Mouse (Mus musculus): Measurements from ENCODE around the gene Nrf1. TPM values are rescaled to one million over a fixed set of nuclear protein-coding genes. Genes with fewer than 3 reads are reported as not detected.

Gene Nrf1
- total RNA-seq, 2 experiments from 2014 or later, result 22.0 to 25.5 TPM

DNA sequence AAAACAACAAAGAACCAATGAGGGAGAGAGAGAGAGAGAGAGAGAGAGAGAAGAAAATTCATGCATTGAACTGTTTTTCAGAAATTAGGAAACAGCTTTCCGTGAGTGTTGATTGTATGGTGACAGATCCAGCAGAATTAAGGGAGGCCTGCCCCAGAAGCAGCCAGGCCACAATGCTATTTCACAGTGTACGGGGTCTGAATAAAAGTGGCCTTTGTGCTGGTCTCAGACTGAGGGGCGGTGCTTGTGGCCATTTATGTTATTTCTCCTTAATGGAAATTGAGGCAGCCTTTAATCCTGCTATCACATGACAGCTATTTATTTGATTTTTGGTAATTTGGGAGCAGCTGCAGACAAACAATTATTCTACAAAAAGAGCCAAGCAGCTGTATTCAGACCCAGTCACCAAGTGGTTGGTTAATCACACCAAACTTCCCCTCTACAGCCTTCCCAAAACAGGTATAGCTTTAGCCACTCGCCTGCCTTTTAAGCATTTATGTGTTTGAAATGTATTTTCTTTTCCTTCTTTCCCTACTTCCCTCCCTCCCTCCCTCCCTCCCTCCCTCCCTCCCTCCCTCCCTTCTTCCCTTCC, 31.2 kb downstream of the Nrf1 start:
- DNase-seq, result no peak

DNA sequence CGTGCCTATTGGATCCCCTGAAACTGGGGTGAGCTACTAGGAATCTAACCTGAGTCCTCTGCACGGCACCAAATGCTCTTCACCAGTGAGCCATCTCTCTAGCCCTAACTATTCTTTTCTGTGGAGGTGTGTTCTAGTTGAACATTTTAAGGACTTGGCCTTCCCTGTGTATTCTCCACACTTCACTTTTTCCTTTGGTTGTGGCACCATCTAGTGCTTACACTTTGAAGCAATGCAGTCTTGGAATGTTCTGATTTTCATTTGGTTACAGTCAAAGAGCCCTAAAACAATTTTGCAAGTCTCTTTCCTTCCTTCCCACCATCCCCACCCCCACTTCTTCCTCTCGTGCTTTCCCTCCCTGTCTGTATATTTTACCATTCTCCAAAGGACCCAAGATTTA, 33.6 kb downstream of the Nrf1 start:
- peak; percentile 44 for DNase-seq

DNA sequence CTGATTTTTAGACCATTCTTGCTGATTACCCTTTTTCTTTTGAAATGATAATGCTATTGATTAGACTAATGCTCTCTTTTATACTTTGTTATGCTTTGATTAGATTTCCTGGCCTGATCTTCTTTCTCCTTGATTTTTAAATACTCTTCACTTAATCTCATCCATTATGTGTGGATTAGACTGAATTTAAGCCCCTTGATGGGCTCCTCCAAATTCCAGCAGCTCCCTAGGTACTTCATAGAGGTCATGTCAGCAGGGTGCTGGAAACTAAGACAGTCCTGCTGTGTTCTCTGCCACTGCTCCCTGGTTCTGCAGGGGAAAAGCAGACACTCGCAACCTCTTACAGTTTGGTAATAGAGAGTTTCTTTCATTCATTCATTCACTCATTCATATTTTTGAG, 35.5 kb downstream of the Nrf1 start:
- DNase-seq, result no peak

DNA sequence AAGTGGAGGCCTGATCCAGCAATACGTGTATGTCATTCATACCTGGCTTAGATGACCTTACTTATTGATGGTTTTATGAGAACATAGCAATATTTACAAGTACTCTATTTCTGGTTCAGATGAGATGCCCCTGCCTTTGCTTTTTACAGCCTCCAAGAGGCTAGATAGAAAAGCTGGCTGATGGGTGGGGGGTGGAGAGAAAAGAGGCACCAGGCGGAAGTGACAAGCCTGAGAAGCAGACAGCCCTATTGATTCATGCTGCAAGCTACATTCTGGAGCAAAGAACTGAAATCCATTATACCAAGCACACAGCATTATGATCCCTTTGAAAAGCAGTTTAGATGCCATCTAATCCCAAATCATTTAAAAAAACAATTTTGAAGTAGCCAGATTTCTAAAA, 37.6 kb downstream of the Nrf1 start:
- DNase-seq, result no peak

DNA sequence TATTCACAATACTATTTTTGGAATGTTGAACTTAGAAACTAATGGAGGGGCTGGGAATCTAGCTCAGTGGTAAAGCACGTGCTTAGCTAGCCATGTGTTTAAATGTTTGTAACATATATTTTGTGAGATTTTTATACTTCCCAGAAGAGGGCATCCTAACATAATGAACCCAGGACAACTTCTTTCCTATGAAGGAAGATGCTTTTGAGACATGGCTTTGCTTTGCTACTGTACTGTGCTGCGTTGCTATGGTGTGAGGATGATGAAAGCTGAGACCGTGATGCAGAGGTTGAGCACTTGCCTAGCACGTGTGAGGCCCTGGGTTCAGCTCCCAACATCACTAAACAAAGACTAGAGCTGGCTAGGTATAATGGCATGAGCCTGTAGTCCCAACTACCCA, 43.4 kb downstream of the Nrf1 start:
- no peak for DNase-seq

DNA sequence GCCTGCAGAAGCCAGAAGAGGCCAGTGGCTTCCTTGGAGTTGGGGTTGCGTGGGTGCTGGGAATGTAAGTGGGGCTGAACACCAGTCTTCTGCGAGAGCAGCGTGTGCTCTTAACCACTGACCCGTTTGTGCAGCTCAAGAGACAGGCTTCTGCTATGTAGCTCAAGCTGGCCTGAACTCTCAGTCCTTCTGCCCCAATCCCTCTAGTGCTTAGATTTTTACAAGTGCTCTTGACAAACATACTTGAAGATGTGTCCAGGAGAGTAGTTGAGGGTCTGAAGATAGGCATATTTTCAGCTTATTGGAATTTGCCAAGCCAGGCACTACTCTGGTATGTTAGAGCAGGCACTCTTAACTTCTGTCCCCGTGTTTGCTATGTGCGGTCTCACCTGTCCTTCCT, 45.0 kb downstream of the Nrf1 start:
- no peak for DNase-seq

DNA sequence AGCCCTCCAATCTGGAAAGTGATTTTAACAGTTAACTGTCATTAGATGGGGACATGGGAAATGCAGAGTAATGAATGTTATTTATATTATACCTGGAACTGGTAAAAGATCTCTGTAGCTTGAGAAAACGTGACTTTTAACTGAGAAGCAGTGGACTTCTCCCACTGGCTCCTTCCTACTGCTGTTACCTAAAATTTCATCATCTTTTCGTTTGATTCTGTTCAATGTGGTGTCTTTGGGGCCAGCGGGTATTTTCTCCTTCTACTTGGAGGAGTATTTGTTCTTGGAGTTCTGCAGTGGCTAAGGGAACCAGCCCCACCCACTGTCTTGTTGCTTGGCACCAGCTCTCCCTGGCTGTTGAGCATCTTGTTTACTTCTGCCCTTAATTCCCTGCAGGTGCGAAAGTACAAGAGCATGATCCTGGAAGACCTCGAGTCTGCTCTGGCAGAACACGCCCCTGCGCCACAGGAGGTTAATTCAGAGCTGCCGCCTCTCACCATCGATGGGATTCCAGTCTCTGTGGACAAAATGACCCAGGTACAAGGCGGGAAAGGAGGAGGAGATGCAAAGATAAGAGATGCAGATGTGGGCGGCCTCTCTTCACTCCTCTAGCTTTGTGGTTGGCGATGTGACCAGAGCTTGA, 54.1 kb downstream of the Nrf1 start:
- DNase-seq, result no peak

DNA sequence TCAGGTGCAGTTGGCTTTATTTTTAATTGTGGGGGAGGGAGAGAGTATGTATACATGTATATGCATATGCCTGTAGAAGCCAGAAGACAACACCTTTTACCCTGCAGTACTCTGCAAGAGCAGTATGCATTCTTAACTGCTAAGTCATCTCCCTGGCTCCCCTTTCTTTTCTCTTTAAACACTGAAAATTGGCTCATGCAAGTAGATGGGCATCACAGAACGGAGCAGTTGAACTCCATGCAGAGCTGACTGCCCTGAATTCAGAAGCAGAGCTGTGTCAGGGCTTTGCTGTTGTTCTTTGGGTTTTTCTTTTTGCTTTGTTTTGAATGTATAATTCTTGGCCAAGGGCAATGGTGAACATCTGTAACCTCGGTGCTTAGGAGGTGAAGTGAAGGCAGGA, 58.3 kb downstream of the Nrf1 start:
- no peak for DNase-seq

DNA sequence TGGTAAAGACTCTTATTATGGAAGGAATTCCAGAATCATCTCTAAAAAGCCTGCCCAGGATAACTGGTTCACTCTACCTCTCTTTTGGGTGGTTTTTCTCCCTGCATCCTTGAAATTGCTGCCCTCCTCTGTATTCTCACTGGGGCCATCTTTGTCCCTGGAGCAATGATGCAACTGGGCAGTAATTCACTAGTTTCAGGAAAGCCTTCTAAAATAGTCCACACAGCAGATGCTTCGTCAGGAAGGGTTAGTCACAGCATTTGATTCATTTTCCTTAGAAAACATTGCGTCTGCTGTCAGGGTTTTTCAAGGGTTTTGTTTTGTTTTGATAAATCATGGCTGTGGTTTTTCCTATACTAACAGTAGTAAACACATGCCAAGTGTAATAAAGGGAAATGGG, 59.7 kb downstream of the Nrf1 start:
- peak; percentile 56 for DNase-seq

DNA sequence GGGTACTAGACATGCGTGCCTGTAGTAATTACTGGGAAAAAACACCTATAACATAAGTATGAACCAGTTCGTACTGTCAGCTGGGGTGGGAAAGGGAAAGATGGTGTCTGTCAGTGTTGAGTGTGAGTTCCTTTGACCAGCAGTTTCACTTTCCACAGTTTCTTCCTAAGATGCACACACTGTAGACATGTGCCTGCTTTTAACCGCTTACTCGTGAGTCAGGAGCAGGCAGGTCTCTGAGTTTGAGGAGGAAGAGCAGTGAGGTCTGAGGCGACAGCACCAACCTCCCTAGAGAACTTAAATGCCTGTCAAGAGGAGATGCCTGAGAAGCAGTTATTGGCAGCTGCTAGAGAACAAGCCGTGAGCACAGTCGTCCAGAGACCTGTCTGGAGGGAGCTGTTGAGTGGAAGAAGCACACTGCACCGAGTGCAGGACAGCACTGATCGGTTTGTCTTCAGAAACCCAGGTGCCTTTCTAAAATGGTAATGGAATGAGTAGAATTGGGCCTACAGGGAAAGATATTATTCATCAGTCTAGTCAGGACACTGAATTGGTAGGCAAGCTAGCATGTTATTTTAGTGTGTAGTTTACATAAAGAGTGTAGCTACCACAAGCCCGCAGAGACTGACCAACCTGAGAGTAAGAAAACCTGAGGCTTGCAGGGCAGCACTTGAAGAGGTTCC, 62.2 kb downstream of the Nrf1 start:
- no peak for DNase-seq

DNA sequence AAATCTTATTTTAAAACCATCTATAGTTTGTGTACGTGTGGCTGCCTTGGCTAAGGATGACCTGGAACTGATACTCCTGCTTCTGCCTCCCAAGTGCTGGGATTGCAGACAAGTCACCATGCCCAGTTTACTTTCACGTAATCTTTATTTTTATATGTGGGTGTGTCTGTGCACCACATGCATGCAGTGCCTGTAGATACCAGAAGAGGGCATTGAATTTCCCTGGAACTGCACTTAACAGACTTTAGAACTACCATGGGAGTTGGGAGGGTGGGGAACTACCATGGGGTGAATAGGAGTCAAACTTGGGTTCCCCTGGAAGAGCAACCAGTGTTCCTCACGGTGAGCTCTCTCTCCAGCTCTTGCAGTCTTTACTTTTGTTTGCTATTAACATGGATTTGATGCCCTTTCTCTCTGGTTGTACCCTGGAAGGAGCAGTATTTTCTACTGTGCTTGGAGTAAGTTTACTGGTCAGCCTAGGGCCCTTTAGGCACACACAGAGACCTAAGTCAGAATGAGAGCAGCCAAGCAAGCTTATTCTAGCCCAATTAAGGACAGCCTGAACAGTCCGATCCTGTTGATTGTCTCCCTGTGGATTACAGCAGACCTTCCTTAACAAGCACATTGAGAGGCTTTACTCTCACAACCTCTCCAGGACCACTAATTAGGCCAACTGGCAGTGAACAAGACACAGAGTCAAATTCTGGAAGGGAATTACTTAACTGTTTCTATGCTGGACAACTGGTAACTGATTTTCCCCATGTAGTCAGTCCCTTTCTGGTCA, 64.8 kb downstream of the Nrf1 start:
- DNase-seq, result no peak

DNA sequence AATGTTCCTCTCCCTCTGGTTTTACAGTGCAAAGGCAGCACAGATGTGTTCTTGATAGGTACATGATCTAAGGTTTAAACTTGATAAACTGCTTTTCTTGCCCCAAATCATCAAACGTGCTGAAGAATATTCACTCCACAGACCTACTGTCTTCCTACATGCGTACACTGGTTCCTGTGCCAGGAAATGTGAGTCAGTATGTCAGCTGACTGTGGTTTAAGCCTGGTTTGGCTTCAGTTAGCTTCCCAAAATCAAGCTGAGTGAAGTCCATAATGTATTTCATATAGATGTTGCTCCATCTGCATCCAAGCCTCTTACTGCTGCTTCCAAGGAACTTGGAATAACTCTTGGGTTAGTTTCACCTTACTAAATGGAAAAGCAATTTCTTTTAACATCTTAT, 66.3 kb downstream of the Nrf1 start:
- peak; percentile 22 for DNase-seq

DNA sequence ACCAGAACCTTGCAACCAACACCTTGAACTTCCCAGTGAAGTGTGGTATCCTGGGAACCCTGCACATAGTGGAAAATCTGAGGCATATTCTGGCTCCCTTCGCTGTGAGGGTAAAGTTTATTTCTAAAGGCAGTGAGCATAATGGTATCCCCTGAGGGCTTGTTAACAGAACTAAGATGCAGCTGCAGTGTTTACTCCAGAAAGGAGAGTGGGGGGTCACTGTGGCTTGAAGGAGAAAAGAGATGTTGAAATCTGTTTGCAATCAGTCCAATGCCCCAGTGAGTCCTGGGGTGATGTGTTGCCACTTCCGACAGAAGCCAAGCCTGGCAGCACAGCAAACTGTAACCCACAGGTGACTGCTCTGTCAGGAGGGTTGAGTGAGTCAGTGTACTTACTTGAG, 73.4 kb downstream of the Nrf1 start:
- peak; percentile 45 for DNase-seq

DNA sequence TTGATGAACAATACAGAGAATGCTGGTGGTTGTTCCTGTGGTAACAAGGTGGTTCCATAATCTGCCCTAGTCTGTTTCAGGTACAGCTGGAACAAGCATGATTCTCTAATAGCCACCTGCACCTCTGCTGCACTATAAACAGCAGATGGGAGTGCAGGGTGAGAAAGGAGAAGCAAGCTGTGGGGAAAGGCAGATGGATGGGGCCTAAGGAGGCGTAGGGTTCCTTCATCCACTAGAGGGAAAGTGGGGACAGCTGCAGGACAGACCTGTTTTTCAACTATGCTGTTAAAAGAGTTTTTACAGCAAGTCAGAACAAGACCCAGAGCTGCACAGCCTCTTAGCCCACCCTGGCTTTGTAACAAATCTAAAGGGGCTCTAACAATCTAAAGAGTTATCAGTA, 73.8 kb downstream of the Nrf1 start:
- no peak for DNase-seq

DNA sequence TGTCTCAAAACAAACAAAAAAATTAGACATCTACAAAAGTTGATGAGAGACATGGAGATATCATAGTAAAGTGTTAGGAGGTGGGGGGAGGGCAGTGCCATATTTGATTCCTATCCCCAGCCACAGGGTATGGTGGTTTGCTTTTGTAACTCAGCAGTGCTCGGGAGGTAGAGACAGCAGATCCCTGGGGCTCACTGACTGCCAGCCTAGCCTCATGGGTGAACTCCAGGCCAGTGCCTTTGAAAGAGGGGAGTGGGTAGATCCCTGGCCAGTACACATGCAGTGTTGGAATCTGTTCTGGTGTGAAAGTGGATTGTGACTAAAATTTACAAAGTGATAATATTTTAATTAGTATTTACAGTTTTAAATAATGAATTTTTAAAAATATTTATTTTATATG, 75.6 kb downstream of the Nrf1 start:
- DNase-seq, result peak; percentile 66

DNA sequence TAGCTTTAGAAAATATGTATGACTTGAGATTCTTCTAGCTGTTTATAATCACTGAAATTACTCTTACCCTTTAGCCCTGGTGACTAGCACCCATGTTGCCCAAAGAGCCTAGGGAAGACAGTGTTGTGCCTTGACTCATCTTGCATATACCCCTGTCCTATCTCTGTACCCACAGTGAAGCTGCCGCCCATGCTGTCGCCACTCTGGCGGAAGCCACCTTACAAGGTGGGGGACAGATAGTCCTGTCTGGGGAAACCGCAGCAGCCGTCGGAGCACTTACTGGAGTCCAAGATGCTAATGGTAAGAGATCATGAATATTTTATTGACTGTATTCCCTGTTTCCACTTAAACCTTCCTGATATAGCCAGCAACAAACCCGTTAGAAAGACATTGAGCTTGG, 78.3 kb downstream of the Nrf1 start:
- DNase-seq, result no peak

DNA sequence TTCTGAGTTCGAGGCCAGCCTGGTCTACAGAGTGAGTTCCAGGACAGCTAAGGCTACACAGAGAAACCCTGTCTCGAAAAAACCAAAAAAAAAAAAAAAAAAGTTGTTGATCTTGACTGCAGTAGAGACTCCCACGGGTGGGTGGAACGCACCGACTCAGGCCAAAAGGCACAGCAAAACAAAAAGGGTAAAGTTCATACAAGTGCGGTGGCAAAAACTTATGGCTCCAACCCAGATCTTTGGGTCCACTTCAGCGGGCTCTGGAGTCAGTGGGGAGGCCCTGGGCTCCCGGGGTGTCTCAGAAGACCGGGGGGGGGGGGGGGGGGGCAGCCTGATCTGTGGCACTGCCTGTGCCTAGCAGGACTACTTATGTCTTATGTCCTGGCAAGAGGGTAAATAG, 79.0 kb downstream of the Nrf1 start:
- peak; percentile 38 for DNase-seq

DNA sequence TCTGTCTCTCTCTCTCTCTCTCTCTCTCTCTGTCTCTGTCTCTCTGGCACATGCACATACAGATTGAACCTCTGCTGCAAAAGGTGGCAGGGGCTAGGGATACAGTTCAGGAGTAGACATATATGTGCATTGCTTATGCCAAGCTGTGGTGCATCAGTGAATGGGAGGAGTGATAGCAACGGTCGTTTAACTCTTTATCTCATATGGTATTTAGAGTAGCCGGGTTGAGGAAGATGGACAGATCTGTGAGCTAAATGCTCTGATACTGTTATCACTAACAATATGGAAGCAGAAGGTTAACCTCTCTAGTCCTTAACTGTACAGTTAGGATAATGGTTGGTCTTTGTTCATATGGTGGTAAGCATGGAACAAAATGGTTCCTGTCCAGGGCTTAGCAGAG, 84.6 kb downstream of the Nrf1 start:
- DNase-seq, result no peak

DNA sequence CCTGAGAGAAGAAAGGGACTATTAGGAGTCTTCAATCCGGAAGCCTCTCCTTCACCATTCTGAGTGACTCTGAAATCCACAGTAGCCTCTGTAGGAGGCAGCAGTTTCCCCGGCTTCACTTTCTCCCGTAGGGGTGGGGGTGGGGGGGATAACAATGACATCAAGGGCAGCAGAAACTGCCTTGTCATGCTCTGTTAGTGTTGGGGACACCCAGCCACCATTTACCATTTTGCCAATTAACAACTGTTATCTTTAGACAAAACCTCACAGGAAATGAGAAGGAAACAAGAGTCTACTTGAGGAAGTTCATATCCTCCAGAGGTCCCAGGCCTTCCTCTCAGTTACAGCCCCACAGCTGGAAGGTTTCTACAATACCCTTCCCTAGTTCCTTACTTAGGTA, 87.8 kb downstream of the Nrf1 start:
- no peak for DNase-seq

DNA sequence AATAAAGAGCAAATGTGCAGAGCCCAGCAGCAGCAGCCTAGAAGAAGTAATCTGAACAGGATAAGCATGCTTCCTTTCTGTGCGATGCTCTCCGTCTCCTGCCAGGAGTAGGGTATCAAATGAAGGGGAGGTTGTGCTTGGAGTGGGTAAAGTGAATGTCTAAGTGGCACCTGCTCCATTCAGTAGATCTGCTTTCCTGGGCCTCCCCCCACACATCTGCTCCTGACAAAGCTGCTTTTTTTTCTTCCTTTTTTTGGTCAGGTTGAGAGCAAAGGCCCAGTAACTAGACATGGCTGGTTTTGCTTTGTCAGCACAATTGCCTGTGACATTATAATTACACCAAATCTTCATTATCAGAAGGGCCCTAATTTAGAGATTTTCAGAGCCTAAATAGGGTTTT, 89.4 kb downstream of the Nrf1 start:
- no peak for DNase-seq

DNA sequence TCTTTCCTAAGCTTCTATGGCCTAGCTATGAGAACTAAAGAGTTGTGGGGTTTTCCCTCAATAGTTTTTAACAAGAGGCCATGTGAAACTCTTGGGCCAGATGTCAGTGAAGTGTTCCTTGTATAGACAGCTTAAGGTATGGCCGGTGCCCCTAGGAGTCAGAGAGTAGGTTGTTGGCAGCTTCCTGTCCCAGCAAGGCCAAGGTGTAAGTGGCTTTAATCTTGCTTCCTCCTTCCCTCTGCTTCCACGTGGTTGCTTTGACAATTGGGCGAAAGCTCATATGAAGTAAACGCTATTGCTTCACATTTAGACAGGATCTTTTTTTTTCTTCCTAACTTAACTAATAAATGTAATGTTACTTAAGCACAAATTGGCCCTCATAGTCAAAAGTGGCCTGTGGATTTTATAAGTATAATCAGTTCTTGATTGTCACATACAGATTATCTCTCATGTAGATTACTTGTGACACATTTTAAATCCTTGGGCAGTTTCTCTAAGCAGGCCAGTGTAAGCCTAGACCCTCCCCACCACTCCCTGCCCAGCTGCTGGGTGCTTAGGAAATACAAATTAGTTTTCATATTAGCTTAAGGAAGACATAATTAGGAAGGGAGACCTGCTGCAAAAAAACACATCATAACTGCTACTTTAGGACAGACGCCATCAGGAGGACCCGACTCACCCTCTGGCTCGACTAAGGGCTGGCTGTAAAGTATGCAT, 91.7 kb downstream of the Nrf1 start:
- no peak for DNase-seq

DNA sequence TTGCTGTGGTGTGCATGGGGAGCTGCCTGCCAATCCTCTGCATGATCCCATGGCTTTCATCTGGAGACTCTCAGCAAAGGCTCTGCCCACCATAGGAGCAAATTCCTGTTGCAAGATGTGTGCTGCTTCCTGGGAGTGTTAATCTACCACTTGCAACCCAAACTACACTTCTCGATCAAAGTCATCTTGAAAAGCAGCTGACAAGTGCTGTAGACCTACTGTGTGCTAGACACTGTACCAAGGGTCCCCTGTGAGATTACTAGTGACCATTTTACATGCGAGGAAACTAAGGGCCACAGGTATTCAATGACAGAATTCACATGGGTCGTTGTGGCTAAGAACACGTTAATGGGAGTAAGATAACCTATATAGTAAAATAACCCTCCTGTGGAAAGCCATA, 95.5 kb downstream of the Nrf1 start:
- DNase-seq, result no peak

DNA sequence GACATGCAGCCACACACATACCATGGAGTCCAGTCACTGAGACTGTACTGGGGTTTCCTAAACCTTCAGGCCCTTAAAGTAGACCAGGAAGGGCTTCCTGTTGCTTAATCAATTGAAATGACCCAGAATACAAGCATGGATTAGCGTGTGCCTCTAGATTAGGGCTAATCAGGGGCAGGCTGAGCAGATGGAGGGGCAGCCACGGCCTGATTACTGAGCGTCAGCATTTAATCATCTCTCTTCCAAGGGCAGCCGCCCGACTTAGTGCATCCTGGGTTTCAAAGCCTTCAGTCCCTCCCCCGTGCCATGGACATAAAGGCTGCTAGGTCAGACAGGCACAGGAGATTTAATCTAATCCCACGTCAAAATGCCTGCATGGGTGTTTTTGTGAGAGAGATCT, 99.3 kb downstream of the Nrf1 start:
- no peak for DNase-seq
